Comparison of ENCODE assay signal across 9 mouse cellular contexts in the genomic region with DNA sequence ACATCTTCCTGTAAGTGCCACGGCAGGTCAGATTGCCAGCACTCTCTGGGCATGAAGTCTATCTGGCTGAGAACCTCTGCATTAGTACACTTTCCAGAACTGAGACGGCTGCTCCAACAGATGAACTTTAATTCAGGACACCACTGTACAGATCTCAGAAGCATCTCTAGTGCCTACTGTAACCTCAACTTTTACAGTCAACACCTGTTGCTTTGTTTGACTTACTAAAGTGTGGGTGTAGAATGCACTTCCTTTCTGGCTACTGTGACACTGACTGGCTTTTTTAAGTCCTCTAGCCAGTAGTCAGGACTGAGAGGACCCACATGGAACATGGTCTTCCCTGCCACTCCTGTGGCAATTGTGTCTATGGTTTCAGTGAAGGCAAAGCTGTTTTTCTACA. TPM values are rescaled to one million over a fixed set of nuclear protein-coding genes. Genes with fewer than 3 reads are reported as not detected.
DNase-seq lines count a peak whose midpoint lies in the region; ATAC-seq and TF ChIP-seq lines count a peak whose summit lies in the region.
"Had no signal": no experiment of that assay in that cellular context is flagged by ENCODE, and none has a peak within 500 bp of the region (broad histone marks: within the 10 kb centered on the region; RNA-seq: fewer than 3 reads in every experiment).

No protein-coding gene starts in this region.

- TF ChIP-seq EP300 in CH12.LX (IDR thresholded peaks at IDR 0.05; ENCODE audit: low read length): no peak

- H3K9me3 ChIP-seq in intestine, embryonic 14.5 days (ENCODE audit: control insufficient read depth, low read length): no peaks in the 10 kb centered on the region
- H3K9me3 ChIP-seq in intestine, embryonic 15.5 days: no peaks in the 10 kb centered on the region
- no peaks in the 10 kb centered on the region for H3K9me3 ChIP-seq in CH12.LX (replicated peaks; ENCODE audit: low read length)
- H3K9me3 ChIP-seq in limb, embryonic 10.5 days (replicated peaks): no peaks in the 10 kb centered on the region

- no peak for TF ChIP-seq RAD21 in CH12.LX (IDR thresholded peaks at IDR 0.05; ENCODE audit: low read depth, low read length)

- dilution Hi-C loops in CH12.LX (cut with MboI; ENCODE audit: extremely low pct_ligation_motif_present, extremely low pct_unique_long_range_greater_than_20kb, low sequenced_read_pairs): no loop called here

- no peaks in the 10 kb centered on the region for H3K27me3 ChIP-seq in intestine, embryonic 14.5 days (replicated peaks; ENCODE audit: control insufficient read depth, insufficient read depth, low read length)
- H3K27me3 ChIP-seq in intestine, embryonic 15.5 days (replicated peaks): no peaks in the 10 kb centered on the region
- no peaks in the 10 kb centered on the region for H3K27me3 ChIP-seq in CH12.LX (replicated peaks)
- H3K27me3 ChIP-seq in limb, embryonic 10.5 days (ENCODE audit: low read depth, poor library complexity, severe bottlenecking): no peaks in the 10 kb centered on the region

- WGBS in intestine, embryonic 14.5 days: 63% methylated on average over 2 of the region's 2 CpGs
- 54% methylated on average over 2 of the region's 2 CpGs for WGBS in intestine, embryonic 15.5 days
- WGBS in limb, embryonic 10.5 days: 85% methylated on average over 2 of the region's 2 CpGs

- ATAC-seq in intestine, embryonic 14.5 days (replicated peaks; ENCODE audit: low FRiP score, low TSS enrichment, low read depth): no peak
- no peak for ATAC-seq in intestine, embryonic 15.5 days
- no peak for ATAC-seq in erythroblast, adult 5-6 weeks (replicated peaks; ENCODE audit: low FRiP score, poor library complexity, severe bottlenecking)

- peaks cover 13% of the 10 kb centered on the region for H3K79me2 ChIP-seq in CH12.LX (replicated peaks; ENCODE audit: control insufficient read depth, extremely low read depth, insufficient read depth, poor library complexity, severe bottlenecking)

- TF ChIP-seq POLR2A in CH12.LX (IDR thresholded peaks at IDR 0.05; ENCODE audit: low read depth, low read length): no peak

- no peaks in the 10 kb centered on the region for H3K36me3 ChIP-seq in intestine, embryonic 14.5 days (ENCODE audit: control insufficient read depth, insufficient read depth, low read length)
- H3K36me3 ChIP-seq in intestine, embryonic 15.5 days: no peaks in the 10 kb centered on the region
- H3K36me3 ChIP-seq in CH12.LX (replicated peaks in 1 of 2; ENCODE audit: control insufficient read depth in 1 of 2, insufficient read depth in 1 of 2, low read length in 1 of 2): no peaks in the 10 kb centered on the region
- no peaks in the 10 kb centered on the region for H3K36me3 ChIP-seq in limb, embryonic 10.5 days

- H3K4me1 ChIP-seq in intestine, embryonic 14.5 days (replicated peaks; ENCODE audit: control insufficient read depth, insufficient read depth, low read length): peaks cover 4% of the 10 kb centered on the region
- peaks cover 7% of the 10 kb centered on the region; the same call in 1 of the 2 replicates for H3K4me1 ChIP-seq in intestine, embryonic 15.5 days (replicated peaks)
- peaks cover 39 to 57% of the 10 kb centered on the region in 2 experiments for H3K4me1 ChIP-seq in CH12.LX (ENCODE audit: control insufficient read depth in 1 of 2, insufficient read depth in 2 of 2)
- H3K4me1 ChIP-seq in limb, embryonic 10.5 days: peaks cover 18% of the 10 kb centered on the region

- no peak overlapping the region for H3K4me3 ChIP-seq in intestine, embryonic 14.5 days (ENCODE audit: low read depth, low read length)
- no peak overlapping the region for H3K4me3 ChIP-seq in intestine, embryonic 15.5 days (replicated peaks)
- no peak overlapping the region for H3K4me3 ChIP-seq in CH12.LX (replicated peaks in 1 of 3; ENCODE audit: low read depth in 2 of 3, low read length in 2 of 3, poor library complexity in 1 of 3)
- H3K4me3 ChIP-seq in limb, embryonic 10.5 days: no peak overlapping the region

- H3K9ac ChIP-seq in intestine, embryonic 14.5 days (ENCODE audit: low read length): no peak overlapping the region
- no peak overlapping the region for H3K9ac ChIP-seq in intestine, embryonic 15.5 days
- no peak overlapping the region for H3K9ac ChIP-seq in CH12.LX (ENCODE audit: insufficient read depth, low read depth)

- in situ Hi-C loops in CH12.LX (cut with MboI; ENCODE audit: low pct_ligation_motif_present, low pct_unique_long_range_greater_than_20kb, low sequenced_read_pairs): no loop called here

- no peak overlapping the region for H3K4me2 ChIP-seq in intestine, embryonic 14.5 days (ENCODE audit: low read length)
- no peak overlapping the region for H3K4me2 ChIP-seq in intestine, embryonic 15.5 days (replicated peaks)
- H3K4me2 ChIP-seq in CH12.LX (ENCODE audit: insufficient read depth, low read depth, poor library complexity, severe bottlenecking): no peak overlapping the region

- DNase-seq in intestine, embryonic 14.5 days (ENCODE audit: low spot score): no peak
- DNase-seq in 416B (ENCODE audit: low read depth) (peak; percentile 16), CH12.LX (ENCODE audit: extremely low read depth) (no peak)
- no peak for DNase-seq in limb, embryonic 10.5 days (ENCODE audit: low spot score)
- DNase-seq in layer of hippocampus, postnatal 36 days: no peak
- DNase-seq: cerebellum, postnatal 10 days; liver had no signal

- H3K27ac ChIP-seq in intestine, embryonic 14.5 days (ENCODE audit: low read depth): peak overlapping the region; percentile 33; the same call in 1 of the 2 replicates
- H3K27ac ChIP-seq in intestine, embryonic 15.5 days: no peak overlapping the region
- peak overlapping the region; percentile 15 for H3K27ac ChIP-seq in CH12.LX (ENCODE audit: insufficient read depth, low read depth)
- H3K27ac ChIP-seq in limb, embryonic 10.5 days: peak overlapping the region; percentile 26

- no peak for TF ChIP-seq CTCF in CH12.LX (conservative IDR thresholded peaks at IDR 0.05 in 1 of 2, IDR thresholded peaks at IDR 0.05 in 1 of 2; ENCODE audit: low read depth in 2 of 2, low read length in 2 of 2)

TF ChIP-seq in CH12.LX, 34 proteins besides CTCF, POLR2A, EP300 and RAD21:
- no peak for TF ChIP-seq CHD2 (IDR thresholded peaks at IDR 0.05; ENCODE audit: low read length)
- no peak for TF ChIP-seq MEF2A (IDR thresholded peaks at IDR 0.05; ENCODE audit: borderline replicate concordance, low read depth, low read length)
- TF ChIP-seq USF2 (conservative IDR thresholded peaks at IDR 0.05; ENCODE audit: low read depth, low read length): no peak
- TF ChIP-seq PAX5 (IDR thresholded peaks at IDR 0.05; ENCODE audit: low read length): no peak
- no peak for TF ChIP-seq UBTF (IDR thresholded peaks at IDR 0.05; ENCODE audit: low read depth, low read length)
- TF ChIP-seq NRF1 (IDR thresholded peaks at IDR 0.05; ENCODE audit: low read depth, low read length): no peak
- no peak for TF ChIP-seq ETS1 (conservative IDR thresholded peaks at IDR 0.05; ENCODE audit: low read depth, low read length)
- no peak for TF ChIP-seq RCOR1 (conservative IDR thresholded peaks at IDR 0.05; ENCODE audit: low read depth, low read length)
- no peak for TF ChIP-seq SMC3 (IDR thresholded peaks at IDR 0.05; ENCODE audit: low read depth, low read length)

RNA-seq across cellular contexts. Expression of a gene that starts 25.3 kb away (rescaled TPM):
- polyA plus RNA-seq in intestine, embryonic 14.5 days (2014; fragmentation: Nextera tagmentation; extraction: Ambion mirVana): 6.3 and 6.5 TPM in 2 replicates
- 5.7 and 6.2 TPM in 2 replicates for polyA plus RNA-seq in intestine, embryonic 15.5 days (2015; fragmentation: Nextera tagmentation; extraction: Ambion mirVana)
- 4.6 and 5.9 TPM in 2 replicates for total RNA-seq in CH12.LX (2012; rRNA removed)
- total RNA-seq in CH12.LX (2014; rRNA removed): 4.3 and 5.9 TPM in 2 replicates
- 5.6 and 9.1 TPM in 2 replicates for polyA plus RNA-seq in CH12.LX (2012; ENCODE audit: insufficient read length, low read depth)
- 4.5 and 8.0 TPM in 2 replicates for polyA plus RNA-seq in limb, embryonic 10.5 days (2016; fragmentation: Nextera tagmentation; extraction: Ambion mirVana)
- total RNA-seq in erythroblast, adult 5-6 weeks (2015; ENCODE audit: low replicate concordance): 0.63 TPM in 1 of 2 replicates, not detected in the other
- total RNA-seq in erythroblast, adult 5-6 weeks (2017; ENCODE audit: low replicate concordance): under 0.01 and 0.70 TPM in 2 replicates
- total RNA-seq in layer of hippocampus, postnatal 36 days (2021): 10 to 100 TPM; 21.2 to 28.9 TPM
